Mouse (Mus musculus): ENCODE data around the gene Hoxc4. TPM values are rescaled to one million over a fixed set of nuclear protein-coding genes. Genes with fewer than 3 reads are reported as not detected.

The Hoxc4 gene
- total RNA-seq, 2 experiments from 2014 or later: not detected

- intact Hi-C loops (cut with DNase I): loop anchor here (2.0 to 10.0 kb wide), 2 partner anchors 190 to 328 kb away; partner anchors contain the start of gene Gpr84
- peak; percentile 79 to 90 for DNase-seq (ENCODE audit: low spot score in 2 of 2)
Observed at GRCm38 (mm10) chr15:102987124-102987833, 31.5 kb upstream of the Hoxc4 start.

GRCm38 (mm10) chr15:102988078-102988477, 30.7 kb upstream of the Hoxc4 start:
- DNase-seq (ENCODE audit: low spot score in 2 of 2): no peak
- intact Hi-C loops (cut with DNase I): loop anchor here (10.0 kb wide), 1 partner anchor 327 kb away; the partner anchor contains the start of gene Gpr84

DNA sequence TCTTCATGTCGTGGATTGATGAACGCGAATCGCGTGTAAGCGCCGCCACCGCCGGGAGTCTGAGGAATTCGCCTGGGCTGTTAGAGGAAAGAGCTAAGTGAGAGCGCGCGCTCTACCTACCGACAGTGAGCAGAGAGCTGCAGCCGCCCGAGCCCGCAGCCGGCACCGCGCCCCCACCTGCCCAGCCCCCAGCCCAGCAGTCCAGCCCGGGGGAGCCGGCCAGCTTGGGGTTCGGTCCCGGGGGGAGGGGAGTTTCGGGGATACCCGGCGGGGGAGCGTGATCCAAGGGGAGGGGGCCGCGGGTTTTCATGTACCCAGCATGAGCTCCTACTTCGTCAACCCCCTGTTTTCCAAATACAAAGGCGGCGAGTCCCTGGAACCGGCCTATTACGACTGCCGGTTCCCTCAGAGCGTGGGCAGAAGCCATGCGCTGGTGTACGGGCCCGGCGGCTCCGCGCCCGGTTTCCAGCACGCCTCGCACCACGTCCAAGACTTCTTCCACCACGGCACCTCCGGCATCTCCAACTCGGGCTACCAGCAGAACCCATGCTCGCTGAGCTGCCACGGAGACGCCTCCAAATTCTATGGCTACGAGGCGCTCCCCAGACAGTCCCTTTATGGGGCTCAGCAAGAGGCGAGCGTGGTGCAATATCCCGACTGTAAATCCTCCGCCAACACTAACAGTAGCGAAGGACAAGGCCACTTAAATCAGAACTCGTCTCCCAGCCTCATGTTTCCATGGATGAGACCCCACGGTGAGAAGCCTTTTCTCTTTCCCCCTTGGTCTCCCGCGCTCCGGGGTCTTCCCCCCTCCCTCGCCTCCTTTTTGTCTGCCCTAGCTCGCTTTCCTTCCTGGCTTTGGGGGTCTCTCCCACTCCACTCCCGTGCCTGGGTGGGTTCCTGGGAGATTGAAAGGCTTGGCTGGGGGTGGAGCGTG, 28.0 kb upstream of the Hoxc4 start, which contains the start of gene Hoxc8:
Gene Hoxc8, plus strand, starts transcription at position 147 of the 937 bp plus-strand sequence.
- no peak for DNase-seq (ENCODE audit: low spot score in 2 of 2)
- intact Hi-C loops (cut with DNase I): no loop called here

DNA sequence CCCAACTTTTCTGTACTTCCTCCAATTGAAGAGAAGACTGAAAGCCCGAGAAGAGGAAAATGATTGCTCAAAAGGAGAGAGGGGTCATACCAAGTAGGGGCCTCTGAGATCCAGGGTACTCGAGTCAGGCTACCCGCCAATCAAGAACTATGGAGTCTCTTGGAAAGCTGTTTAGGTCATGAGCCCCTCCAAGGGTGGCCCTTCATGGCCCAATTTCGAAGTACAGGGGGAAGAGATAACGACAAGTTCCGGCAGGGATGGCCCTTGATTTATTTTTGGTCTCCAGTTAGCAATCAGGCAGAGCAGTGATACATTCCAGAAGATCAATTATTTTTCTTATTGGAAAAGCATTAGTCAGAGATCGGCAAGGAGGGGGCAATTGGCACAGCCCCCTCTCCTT, 27.0 kb upstream of the Hoxc4 start:
- no peak for DNase-seq (ENCODE audit: low spot score in 2 of 2)
- intact Hi-C loops (cut with DNase I): no loop called here

DNA sequence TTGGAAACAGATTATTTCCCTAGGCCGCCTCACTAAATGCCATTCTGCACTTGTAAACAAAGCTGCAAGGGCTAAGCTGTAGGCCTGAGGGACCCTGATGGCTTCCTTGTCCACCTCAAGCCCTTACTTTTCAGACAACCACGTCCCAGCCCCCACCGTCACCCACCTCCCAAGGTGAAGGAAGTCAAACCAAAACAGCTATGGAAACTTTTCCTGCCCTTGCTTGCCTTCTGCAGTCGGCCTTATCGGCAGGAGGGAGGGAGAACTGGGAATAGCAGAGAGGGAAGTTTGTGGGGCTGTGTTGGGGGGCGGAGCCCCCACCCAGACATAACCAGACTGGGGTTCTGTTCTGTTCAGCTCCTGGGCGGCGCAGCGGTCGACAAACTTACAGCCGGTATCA, 26.5 kb upstream of the Hoxc4 start:
- intact Hi-C loops (cut with DNase I): no loop called here
- no peak for DNase-seq (ENCODE audit: low spot score in 2 of 2)

DNA sequence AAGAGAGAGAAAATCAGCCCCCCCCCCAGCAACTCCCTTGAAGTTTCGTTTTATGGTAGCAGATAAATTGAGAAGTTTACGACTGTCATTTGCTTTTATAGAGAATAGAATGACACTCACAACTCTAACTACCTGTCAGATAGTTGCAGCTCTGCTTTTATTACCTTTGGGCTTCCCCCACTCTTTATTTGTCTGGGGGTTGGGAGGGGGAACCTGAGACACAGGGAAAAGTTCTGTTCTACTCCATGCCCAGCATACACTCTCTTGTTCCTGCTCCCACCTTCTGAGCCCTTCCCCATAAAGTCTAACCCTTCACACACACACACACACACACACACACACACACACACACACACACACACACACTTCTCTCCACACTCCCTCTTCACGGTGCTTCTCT, 25.9 kb upstream of the Hoxc4 start:
- intact Hi-C loops (cut with DNase I): no loop called here

DNA sequence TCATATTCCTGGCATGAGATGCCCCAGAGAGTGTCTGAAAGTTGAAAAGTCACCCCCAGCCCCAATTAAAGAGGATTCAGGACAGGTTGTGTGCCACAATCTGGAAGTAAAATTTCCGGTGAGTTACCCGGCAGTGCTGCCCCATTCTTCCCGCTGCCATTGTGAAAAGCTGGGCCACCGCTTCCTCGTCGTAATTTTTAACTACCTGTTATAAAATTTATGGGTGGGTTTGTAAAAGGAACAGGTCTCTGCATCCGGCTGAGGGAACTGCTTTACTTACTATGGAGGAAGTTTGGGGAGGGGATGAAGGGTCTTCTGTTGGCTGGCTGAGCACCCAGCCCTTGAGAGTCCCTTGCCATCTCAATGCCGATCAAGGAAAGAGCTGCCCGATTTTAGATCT, 22.2 kb upstream of the Hoxc4 start:
- intact Hi-C loops (cut with DNase I): no loop called here
- DNase-seq (ENCODE audit: low spot score in 2 of 2): no peak

More for the DNA sequence above, 25.9 kb upstream of the Hoxc4 start:
- DNase-seq (ENCODE audit: low spot score in 2 of 2): no peak

DNA sequence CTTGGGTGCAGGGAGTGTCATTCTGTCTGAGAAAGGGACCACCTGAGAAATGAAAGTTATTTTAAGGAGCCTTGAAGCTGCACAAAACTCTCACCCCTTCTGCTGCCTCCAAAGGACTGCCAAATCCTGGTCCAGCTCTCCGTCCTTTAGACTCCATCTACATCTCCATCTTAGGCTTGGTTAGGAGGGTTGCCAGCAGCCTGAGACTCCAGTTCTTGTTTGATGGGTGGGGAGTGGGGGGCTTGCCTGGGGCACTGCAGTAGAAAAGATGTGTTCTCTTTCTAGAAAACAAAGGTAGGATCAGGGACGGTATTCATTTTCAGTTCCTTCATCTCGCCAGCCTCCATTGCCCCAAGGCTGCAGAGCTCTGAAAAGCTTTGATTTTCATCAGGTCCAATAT, 21.3 kb upstream of the Hoxc4 start:
- intact Hi-C loops (cut with DNase I): no loop called here
- no peak for DNase-seq (ENCODE audit: low spot score in 2 of 2)

- intact Hi-C loops (cut with DNase I): no loop called here
- no peak for DNase-seq (ENCODE audit: low spot score in 2 of 2)
Observed at GRCm38 (mm10) chr15:102997939-102998355, 20.8 kb upstream of the Hoxc4 start, which contains the start of gene Hoxc6. TSS of gene Hoxc6 (plus strand) at chr15:102998257.

DNA sequence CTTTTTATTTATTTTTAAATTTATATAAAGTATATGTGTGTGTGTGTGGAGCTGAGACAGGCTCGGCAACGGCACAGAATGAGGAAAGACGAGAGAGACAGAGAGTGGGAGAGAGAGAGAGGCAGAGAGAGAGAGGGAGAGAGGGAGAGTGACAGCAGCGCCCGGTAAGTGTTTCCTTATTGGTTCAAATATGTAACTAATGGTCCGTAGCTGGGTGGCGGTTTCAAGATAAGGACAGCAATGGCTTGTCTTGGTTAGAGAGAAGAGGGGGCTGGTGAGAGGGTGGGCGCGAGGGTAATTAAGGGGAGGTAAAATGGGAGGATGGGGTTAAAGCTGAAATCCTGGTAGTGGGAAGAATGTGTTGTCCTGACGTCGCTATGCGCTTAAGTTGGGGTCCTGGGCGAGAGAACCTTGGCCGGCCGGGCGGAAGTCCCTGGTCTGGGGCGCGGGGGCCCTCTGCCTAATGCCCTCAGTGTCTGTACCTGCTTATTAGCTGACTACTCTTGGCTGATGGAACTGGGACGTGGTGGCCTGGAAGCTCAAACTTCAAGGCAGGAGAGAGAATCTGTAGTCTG, 20.0 kb upstream of the Hoxc4 start:
- intact Hi-C loops (cut with DNase I): no loop called here
- DNase-seq (ENCODE audit: low spot score in 2 of 2): no peak

DNA sequence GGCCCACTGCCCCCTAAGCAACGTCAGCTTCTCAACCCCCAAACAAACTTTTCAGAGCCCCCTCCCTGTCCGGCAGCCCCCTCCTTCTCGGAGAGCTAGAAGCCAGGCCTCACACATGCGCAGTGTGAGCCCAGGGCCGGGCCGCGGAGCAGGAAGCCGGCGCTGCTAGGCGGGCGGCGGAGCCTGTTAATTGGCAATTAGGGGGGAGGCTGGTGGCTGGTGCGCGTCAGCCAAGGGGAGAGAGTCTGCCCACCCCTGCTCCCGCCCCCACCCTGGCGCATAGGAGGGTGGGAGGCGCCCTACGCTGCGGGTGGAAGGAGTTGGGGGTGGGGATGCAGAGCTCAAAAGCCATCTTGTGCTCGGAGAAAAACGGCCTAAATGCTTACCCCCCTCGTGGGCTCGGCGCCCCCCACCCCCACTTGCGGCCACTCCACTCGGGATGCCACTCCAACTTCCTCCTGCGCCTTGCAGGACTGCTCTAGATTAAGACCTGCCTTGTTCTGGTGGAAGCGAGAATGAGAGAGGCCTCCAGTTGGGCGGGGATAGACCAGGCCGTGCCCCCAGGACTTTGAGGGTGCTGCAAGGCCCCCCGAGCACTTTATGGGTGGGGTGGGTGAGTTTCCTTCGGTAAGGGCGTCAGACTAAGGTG, 19.4 kb upstream of the Hoxc4 start:
- no peak for DNase-seq (ENCODE audit: low spot score in 2 of 2)
- intact Hi-C loops (cut with DNase I): no loop called here

- intact Hi-C loops (cut with DNase I): no loop called here
- no peak for DNase-seq (ENCODE audit: low spot score in 2 of 2)
Observed at GRCm38 (mm10) chr15:102999955-103000354, 18.8 kb upstream of the Hoxc4 start.

- intact Hi-C loops (cut with DNase I): no loop called here
- DNase-seq (ENCODE audit: low spot score in 2 of 2): no peak
Observed at GRCm38 (mm10) chr15:103000501-103000901, 18.2 kb upstream of the Hoxc4 start.

- no peak for DNase-seq (ENCODE audit: low spot score in 2 of 2)
- intact Hi-C loops (cut with DNase I): no loop called here
Observed at GRCm38 (mm10) chr15:103001370-103001769, 17.4 kb upstream of the Hoxc4 start.

- intact Hi-C loops (cut with DNase I): no loop called here
- no peak for DNase-seq (ENCODE audit: low spot score in 2 of 2)
Observed at GRCm38 (mm10) chr15:103002156-103002555, 16.6 kb upstream of the Hoxc4 start.

- no peak for DNase-seq (ENCODE audit: low spot score in 2 of 2)
- intact Hi-C loops (cut with DNase I): no loop called here
Observed at GRCm38 (mm10) chr15:103002821-103003448, 15.8 kb upstream of the Hoxc4 start.

- intact Hi-C loops (cut with DNase I): no loop called here
- DNase-seq (ENCODE audit: low spot score in 2 of 2): no peak
Observed at GRCm38 (mm10) chr15:103005308-103005707, 13.4 kb upstream of the Hoxc4 start.

DNA sequence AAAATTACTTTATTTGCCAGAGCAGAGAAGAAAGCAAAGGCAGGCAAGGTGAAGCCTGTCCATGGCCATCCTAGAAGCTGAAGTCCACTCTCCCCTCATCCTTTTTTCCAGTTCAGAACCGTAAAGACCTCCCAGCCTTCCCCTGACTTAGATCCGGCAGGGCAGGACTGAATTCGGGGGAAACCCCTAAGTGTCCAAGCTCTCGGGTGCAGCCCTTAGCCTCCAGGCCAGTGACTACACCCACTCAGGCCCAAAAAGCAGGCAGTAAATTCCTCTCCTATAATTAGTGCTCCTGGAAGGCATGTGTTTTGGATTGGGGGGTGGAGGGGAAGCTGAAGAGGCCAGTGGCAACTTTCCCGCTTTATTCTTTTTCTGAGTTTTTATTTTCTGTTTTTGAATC, 12.9 kb upstream of the Hoxc4 start:
- no peak for DNase-seq (ENCODE audit: low spot score in 2 of 2)
- intact Hi-C loops (cut with DNase I): no loop called here

- intact Hi-C loops (cut with DNase I): no loop called here
- no peak for DNase-seq (ENCODE audit: low spot score in 2 of 2)
Observed at GRCm38 (mm10) chr15:103006326-103006725, 12.4 kb upstream of the Hoxc4 start.
